Mouse (Mus musculus) heart, adult 2 months (tissue): Measurements from ENCODE around the gene Ctnna3. TPM values are rescaled to one million over a fixed set of nuclear protein-coding genes. Genes with fewer than 3 reads are reported as not detected.
A peak's percentile ranks its signal among the peaks of the same experiment; 100 is the strongest.

Experiments
- DNase-seq, 2 experiments: peaks; one replicate each; pipeline ENCODE4 v3.0.0; 2021
- H3K27ac ChIP-seq: fragments of 200-600 bp; 2 replicates; pipeline ENCODE4 v1.8.1; 2022
- H3K27me3 ChIP-seq: fragments of 200-500 bp; 2 replicates; pipeline ENCODE4 v1.6.1; 2012; ENCODE audit warnings: mild to moderate bottlenecking, low read length, inconsistent platforms, mixed read lengths; ENCODE audit not compliant: control insufficient read depth, insufficient read depth
- H3K36me3 ChIP-seq: fragments of 200-500 bp; 2 replicates; pipeline ENCODE4 v1.6.1; 2012; ENCODE audit warnings: low read length, inconsistent platforms; ENCODE audit not compliant: control insufficient read depth, insufficient read depth
- H3K4me1 ChIP-seq: fragments of 200-500 bp; 2 replicates; pipeline ENCODE4 v1.6.1; 2011; ENCODE audit warnings: low read length; ENCODE audit not compliant: control insufficient read depth, insufficient read depth
- H3K4me3 ChIP-seq: fragments of 200-600 bp; 2 replicates; pipeline ENCODE4 v1.8.1; 2022
- H3K79me2 ChIP-seq: fragments of 200-500 bp; replicated peaks from 2 replicates; pipeline ENCODE4 v1.6.1; 2012; ENCODE audit warnings: mild to moderate bottlenecking, inconsistent platforms, low read length, moderate library complexity, mixed read lengths; ENCODE audit not compliant: control insufficient read depth, insufficient read depth
- H3K9ac ChIP-seq: fragments of 200-500 bp; 2 replicates; pipeline ENCODE4 v1.6.1; 2012; ENCODE audit warnings: low read depth, mild to moderate bottlenecking, control low read depth, inconsistent platforms, low read length, mixed read lengths
- CTCF ChIP-seq: fragments of 200-600 bp; IDR thresholded peaks from 2 replicates; pipeline ENCODE4 v1.8.1; 2022; ENCODE audit warnings: antibody characterized with exemption, mild to moderate bottlenecking, moderate library complexity
- EP300 ChIP-seq: fragments of 200-500 bp; IDR thresholded peaks from 2 replicates; pipeline ENCODE4 v1.6.1; 2011; ENCODE audit warnings: low read depth, low read length, control low read depth; ENCODE audit not compliant: insufficient read depth
- POLR2A ChIP-seq: fragments of 200-500 bp; IDR thresholded peaks from 2 replicates; pipeline ENCODE4 v1.6.1; 2011; ENCODE audit warnings: mild to moderate bottlenecking, low read depth, low read length, control low read depth; ENCODE audit not compliant: insufficient read depth
- WGBS: fragments of 180-500 bp; shearing (Covaris S2); methylation state at CpG from one replicate; pipeline ENCODE4 v1.1.7; 2018; 5-methylcytosine and 5-hydroxymethylcytosine counted together
- intact Hi-C: fragments of 180-260 bp; cut with DNase I; formaldehyde crosslinking; loops from one replicate; pipeline ENCODE4 v1.15.1; 2025
- polyA plus RNA-seq: library from polyadenylated mRNA; depleted of rRNA; stranded (reverse); fragments of >200 nt; gene quantifications from 2 replicates; pipeline ENCODE4 v1.2.3, GENCODE M21; 2012
- total RNA-seq, 2 experiments: library from RNA; stranded (reverse); gene quantifications; 2 replicates each; pipeline ENCODE4 v1.2.3; 2021

Ctnna3 gene
- total and polyA plus RNA-seq, 3 experiments = 6.4 to 54.6 (median 46.9) TPM

DNA sequence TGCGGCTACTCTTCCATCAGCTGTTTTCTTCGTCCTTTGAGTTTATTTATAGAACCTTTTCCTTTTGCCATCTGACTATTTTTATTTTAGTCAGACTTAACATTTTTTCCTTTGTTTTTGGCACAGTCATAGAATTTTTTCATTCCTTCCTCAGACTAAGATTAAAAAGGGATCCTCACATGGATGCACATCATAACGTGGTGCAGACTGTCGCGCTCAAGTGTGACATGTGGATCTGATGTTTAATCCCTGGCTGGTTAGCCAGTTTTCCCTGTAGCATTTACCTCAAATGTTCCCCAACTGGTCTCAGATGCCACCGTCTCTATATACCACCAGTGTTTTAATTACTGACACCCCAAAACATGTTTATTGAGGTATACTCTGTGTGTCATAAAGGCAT lies 246.4 kb downstream of the Ctnna3 start:
- 68% methylated on average over 6 of the region's 6 CpGs for WGBS
- Histone ChIP-seq H3K79me2 (no peaks in the 10 kb centered on the region), H3K4me1 (no peaks in the 10 kb centered on the region), H3K27me3 (no peaks in the 10 kb centered on the region), H3K9ac (no peak overlapping the region), H3K4me3 (no peak overlapping the region), H3K27ac (no peak overlapping the region), H3K36me3 (no peaks in the 10 kb centered on the region)
- DNase-seq = no peak
- intact Hi-C loops = no loop called here
- no peak for TF ChIP-seq CTCF

DNA sequence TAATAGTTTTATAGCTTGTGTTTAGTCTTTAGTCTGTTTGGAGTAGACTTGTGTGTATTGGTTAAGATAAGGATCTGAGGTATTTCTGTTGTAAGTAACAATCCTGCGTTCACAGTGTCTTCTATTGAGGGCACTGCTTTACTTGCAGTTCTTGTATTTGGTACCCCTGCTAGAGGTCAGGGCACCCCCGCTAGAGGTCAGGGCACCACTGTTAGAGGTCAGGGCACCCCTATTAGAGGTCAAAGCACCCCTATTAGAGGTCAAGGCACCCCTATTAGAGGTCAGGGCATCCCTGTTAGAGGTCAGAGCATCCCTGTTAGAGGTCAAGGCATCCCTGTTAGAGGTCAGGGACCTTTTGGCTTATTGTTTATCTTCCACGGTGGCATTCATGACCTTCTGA lies 259.3 kb downstream of the Ctnna3 start:
- Histone ChIP-seq H3K4me3 (no peak overlapping the region), H3K36me3 (no peaks in the 10 kb centered on the region), H3K9ac (no peak overlapping the region), H3K27me3 (no peaks in the 10 kb centered on the region), H3K27ac (no peak overlapping the region), H3K4me1 (no peaks in the 10 kb centered on the region), H3K79me2 (no peaks in the 10 kb centered on the region)
- WGBS = 67% methylated on average over 3 of the region's 3 CpGs
- intact Hi-C loops = no loop called here
- no peak for DNase-seq
- TF ChIP-seq CTCF = no peak
- TF ChIP-seq EP300 = no peak
- no peak for TF ChIP-seq POLR2A

DNA sequence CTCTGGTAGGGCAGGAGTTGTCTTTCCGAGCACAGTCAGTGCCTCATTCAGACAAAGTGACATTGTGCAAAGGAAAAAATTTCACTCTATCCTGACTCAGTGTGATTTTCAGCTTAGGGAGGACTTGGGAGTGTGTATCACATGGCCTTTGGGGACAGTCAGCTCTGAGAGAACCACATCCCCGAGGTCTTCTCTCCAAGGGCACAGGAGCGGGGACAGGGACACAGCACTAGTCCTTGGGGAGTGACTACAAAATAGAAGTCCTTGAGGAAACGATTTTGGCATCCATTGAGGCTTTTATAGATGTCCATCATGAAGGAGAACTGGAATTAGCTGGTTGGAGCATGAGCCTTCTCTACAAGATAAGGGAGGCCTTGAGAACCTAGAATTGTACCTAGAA lies 259.8 kb downstream of the Ctnna3 start:
- Histone ChIP-seq H3K36me3 (no peaks in the 10 kb centered on the region), H3K79me2 (no peaks in the 10 kb centered on the region)

DNA sequence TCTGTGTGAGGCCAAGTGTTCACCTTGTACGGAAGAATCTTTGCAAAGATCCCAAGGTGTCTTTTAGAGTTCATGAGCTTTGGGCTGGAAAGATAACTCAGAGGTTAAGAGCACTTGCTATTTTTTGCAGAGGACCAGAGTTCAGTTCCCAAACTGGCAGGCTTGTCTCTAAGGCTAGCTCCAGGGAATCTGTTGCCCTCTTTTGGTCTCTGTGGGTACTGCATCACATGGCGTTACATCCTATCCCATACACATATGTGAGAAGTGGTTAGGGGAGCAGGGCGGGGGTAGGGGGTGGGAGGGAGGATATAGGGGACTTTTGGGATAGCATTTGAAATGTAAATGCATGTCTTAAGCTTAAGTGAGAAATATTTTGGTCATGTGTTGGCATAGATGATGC lies 262.1 kb downstream of the Ctnna3 start:
- Histone ChIP-seq H3K4me3 (no peak overlapping the region), H3K4me1 (no peaks in the 10 kb centered on the region), H3K27me3 (no peaks in the 10 kb centered on the region), H3K9ac (no peak overlapping the region), H3K79me2 (no peaks in the 10 kb centered on the region), H3K36me3 (no peaks in the 10 kb centered on the region; the same call in 1 of the 2 replicates), H3K27ac (no peak overlapping the region)
- intact Hi-C loops = no loop called here
- no peak for DNase-seq
- TF ChIP-seq CTCF (peak; percentile 50), POLR2A (no peak)
- 64% methylated on average over 3 of the region's 3 CpGs for WGBS

More for the DNA sequence above, 259.8 kb downstream of the Ctnna3 start:
- no peak for DNase-seq
- no peaks in the 10 kb centered on the region for H3K27me3 ChIP-seq
- WGBS = 58% methylated on average over 4 of the region's 4 CpGs
- TF ChIP-seq POLR2A (no peak), EP300 (no peak), CTCF (no peak)
- H3K27ac ChIP-seq = no peak overlapping the region
- no peak overlapping the region for H3K4me3 ChIP-seq
- no peaks in the 10 kb centered on the region for H3K4me1 ChIP-seq
- intact Hi-C loops = no loop called here
- H3K9ac ChIP-seq = no peak overlapping the region

DNA sequence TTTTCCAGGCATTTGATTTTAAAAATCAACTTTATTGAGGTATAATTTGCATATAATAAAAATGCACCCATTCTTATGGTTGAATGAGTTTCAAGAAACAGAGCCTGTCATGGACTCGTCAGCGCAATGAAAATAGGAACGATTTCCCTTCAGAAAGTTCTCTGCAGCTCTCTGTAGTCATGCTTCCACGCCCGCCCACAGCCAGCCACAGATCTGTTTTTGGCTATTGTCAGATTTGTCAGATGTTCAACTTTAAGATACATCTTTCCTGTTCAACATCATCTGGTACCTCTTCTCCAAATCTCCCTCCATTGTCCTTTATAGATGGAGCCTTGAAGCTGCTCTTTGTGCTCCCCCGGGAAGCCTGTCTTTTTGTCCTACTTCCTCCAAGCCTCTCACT lies 280.3 kb downstream of the Ctnna3 start:
- no peak for TF ChIP-seq EP300
- no peak for TF ChIP-seq CTCF
- TF ChIP-seq POLR2A = no peak
- intact Hi-C loops = no loop called here

DNA sequence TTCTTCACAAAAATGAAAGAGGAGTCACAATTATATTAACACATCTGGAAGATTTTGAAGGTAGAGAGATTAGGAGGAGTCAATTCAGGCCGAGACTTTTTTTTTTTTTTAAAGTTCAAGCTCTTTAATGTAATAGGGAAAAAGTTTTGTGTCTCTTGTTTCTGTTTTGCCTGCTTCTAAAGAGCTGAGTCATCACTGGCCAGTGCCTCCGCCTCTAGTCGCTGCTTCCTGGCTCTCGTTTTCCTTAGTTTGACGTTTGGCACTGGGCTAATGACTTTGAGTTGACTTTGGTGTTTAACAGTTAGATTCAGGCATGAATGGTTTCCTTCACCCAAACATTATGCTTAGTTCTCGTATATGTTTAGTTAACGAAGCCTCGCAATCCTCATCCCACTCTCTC lies 282.6 kb downstream of the Ctnna3 start:
- DNase-seq = no peak
- 36% methylated on average over 8 of the region's 8 CpGs for WGBS

More for the DNA sequence above, 280.3 kb downstream of the Ctnna3 start:
- H3K27me3 ChIP-seq = no peaks in the 10 kb centered on the region
- H3K4me1 ChIP-seq = no peaks in the 10 kb centered on the region
- H3K27ac ChIP-seq = no peak overlapping the region
- WGBS = 87% methylated on average over 6 of the region's 6 CpGs
- H3K4me3 ChIP-seq = no peak overlapping the region
- H3K36me3 ChIP-seq = no peaks in the 10 kb centered on the region
- H3K79me2 ChIP-seq = no peaks in the 10 kb centered on the region
- no peak for DNase-seq
- H3K9ac ChIP-seq = no peak overlapping the region

More for the DNA sequence above, 282.6 kb downstream of the Ctnna3 start:
- TF ChIP-seq CTCF = no peak
- TF ChIP-seq EP300 = no peak
- TF ChIP-seq POLR2A = no peak
- Histone ChIP-seq H3K9ac (no peak overlapping the region), H3K4me3 (no peak overlapping the region), H3K27me3 (no peaks in the 10 kb centered on the region), H3K36me3 (no peaks in the 10 kb centered on the region), H3K27ac (no peak overlapping the region), H3K4me1 (no peaks in the 10 kb centered on the region; the same call in 1 of the 2 replicates), H3K79me2 (no peaks in the 10 kb centered on the region)
- intact Hi-C loops = no loop called here
